Mouse (Mus musculus) megakaryocyte, embryonic 14.5 days (primary cell): Measurements from ENCODE around the gene Vps29. TPM values are rescaled to one million over a fixed set of nuclear protein-coding genes. Genes with fewer than 3 reads are reported as not detected.

Experiments used
- H3K27me3 ChIP-seq: replicated peaks from 2 replicates; pipeline ENCODE3; 2012; ENCODE audit warnings: inconsistent platforms
- H3K36me3 ChIP-seq: replicated peaks from 2 replicates; pipeline ENCODE3; 2012; ENCODE audit warnings: low read length, inconsistent platforms, mixed read lengths
- H3K4me1 ChIP-seq: 2 replicates; pipeline ENCODE4 v1.6.1; 2012; ENCODE audit warnings: inconsistent platforms
- H3K4me3 ChIP-seq: replicated peaks from 2 replicates; pipeline ENCODE3; 2012; ENCODE audit warnings: moderate library complexity, mild to moderate bottlenecking, inconsistent platforms
- H3K9me3 ChIP-seq: 2 replicates; pipeline ENCODE4 v1.6.1; 2012; ENCODE audit warnings: inconsistent platforms
- FLI1 ChIP-seq: IDR thresholded peaks from 2 replicates; pipeline ENCODE4 v1.6.1; 2012; ENCODE audit warnings: low read length, inconsistent platforms, mixed read lengths
- GATA1 ChIP-seq: IDR thresholded peaks from 3 replicates; pipeline ENCODE4 v1.6.1; 2012; ENCODE audit warnings: mixed read lengths, low read length, inconsistent platforms, borderline replicate concordance
- polyA plus RNA-seq: library from polyadenylated mRNA; stranded (reverse); fragments of >175 nt; gene quantifications from 2 replicates; pipeline ENCODE4 v1.2.3, GENCODE M21; 2012; ENCODE audit warnings: low replicate concordance; ENCODE audit not compliant: insufficient read depth

The Vps29 gene
- polyA plus RNA-seq, 1 experiment, result 20.9 TPM

- peak overlapping the region; percentile 85 for H3K4me3 ChIP-seq
- no peaks in the 10 kb centered on the region for H3K27me3 ChIP-seq
- peaks cover 90% of the 10 kb centered on the region for H3K4me1 ChIP-seq
- H3K9me3 ChIP-seq, result no peaks in the 10 kb centered on the region
- TF ChIP-seq FLI1 (no peak), GATA1 (no peak)
- H3K36me3 ChIP-seq, result peaks cover 70% of the 10 kb centered on the region
These were observed 42.6 kb downstream of the Vps29 start for GRCm38 (mm10) chr5:122396791-122397190.

DNA sequence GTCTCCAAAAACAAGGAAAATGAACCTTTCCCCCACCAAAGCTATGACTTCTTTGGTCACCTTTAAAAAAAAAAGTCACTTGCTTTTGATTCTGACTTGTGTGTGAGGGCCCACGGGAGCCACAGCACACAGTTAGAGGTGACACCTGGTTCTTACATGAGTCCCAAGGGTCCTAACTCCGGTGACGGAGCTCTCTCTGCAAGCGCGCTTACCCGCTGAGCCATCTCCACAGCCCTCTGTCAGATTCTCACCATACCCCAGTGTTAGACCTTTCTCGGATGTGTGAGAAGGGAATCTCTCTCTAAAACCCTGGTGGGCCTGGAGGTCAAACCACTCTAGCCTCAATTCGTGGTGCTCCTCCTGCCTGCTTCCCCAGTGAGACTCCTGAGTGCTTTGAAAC lies 43.3 kb downstream of the Vps29 start:
- Histone ChIP-seq H3K27me3 (no peaks in the 10 kb centered on the region), H3K9me3 (no peaks in the 10 kb centered on the region), H3K36me3 (peaks cover 77% of the 10 kb centered on the region), H3K4me1 (peaks cover 90% of the 10 kb centered on the region), H3K4me3 (no peak overlapping the region)
- no peak for TF ChIP-seq GATA1
- TF ChIP-seq FLI1, result no peak

DNA sequence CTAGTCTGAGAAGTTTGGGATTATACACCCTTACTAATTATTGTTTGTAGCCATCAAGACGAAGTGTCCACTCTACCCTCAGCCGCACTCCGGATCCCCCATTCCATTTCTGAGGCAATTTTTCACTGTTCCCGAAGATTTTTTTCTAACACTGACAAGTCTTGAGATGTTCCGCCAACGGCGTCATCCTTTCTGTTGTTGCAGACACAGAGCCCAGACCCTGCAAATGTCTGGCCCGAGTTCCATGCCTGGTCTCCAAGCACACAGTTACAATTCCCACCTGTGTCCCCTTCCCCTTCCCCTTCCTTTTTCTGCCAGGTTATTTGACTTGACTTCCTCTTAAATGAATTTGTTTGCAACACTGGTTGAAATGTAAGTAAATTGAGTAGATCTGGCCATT lies 45.7 kb downstream of the Vps29 start:
- no peak for TF ChIP-seq GATA1
- TF ChIP-seq FLI1, result no peak
- peaks cover 89% of the 10 kb centered on the region for H3K36me3 ChIP-seq
- H3K27me3 ChIP-seq, result no peaks in the 10 kb centered on the region
- no peaks in the 10 kb centered on the region for H3K9me3 ChIP-seq
- peaks cover 70% of the 10 kb centered on the region for H3K4me1 ChIP-seq
- H3K4me3 ChIP-seq, result no peak overlapping the region

DNA sequence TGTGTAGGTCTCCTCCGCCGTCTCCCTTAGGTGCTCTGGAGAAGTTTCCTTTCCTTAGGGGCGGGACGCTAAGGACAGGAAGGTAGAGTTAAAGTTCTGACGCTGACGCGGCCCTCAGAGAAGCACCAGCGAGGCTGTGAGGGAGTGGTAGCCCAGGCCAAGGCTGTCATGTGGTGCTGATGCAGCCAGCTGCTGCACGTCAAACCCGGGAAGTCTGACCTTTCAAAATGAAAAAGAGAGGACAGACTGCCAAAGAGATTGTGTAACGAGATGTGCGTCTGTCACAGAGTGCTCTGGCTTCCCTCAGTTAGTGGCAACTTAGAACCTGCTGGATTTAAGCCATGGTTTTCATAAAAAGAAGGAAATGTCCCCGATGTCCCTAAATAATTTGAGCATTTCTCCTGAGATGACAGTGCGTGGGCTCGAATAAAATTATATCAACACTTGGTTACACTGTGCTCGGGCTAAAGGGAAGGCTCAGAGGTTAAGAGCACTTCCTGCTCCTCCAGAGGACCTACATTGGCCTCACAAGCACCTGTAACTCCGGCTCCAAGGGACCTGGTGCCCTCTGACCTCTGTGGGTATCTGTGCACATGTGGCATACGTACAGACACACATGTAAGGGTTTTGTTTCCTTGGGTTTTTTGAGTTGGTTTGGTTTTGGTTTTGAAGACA lies 46.6 kb downstream of the Vps29 start:
- no peak for TF ChIP-seq GATA1
- TF ChIP-seq FLI1, result no peak
- Histone ChIP-seq H3K36me3 (peaks cover 93% of the 10 kb centered on the region), H3K9me3 (no peaks in the 10 kb centered on the region), H3K4me3 (no peak overlapping the region), H3K4me1 (peaks cover 61% of the 10 kb centered on the region), H3K27me3 (no peaks in the 10 kb centered on the region)

GRCm38 (mm10) chr5:122401303-122401640 lies 47.1 kb downstream of the Vps29 start:
- H3K36me3 ChIP-seq, result peaks cover 98% of the 10 kb centered on the region
- no peak for TF ChIP-seq FLI1
- no peak for TF ChIP-seq GATA1
- no peaks in the 10 kb centered on the region for H3K27me3 ChIP-seq
- H3K9me3 ChIP-seq, result no peaks in the 10 kb centered on the region
- H3K4me1 ChIP-seq, result peaks cover 57% of the 10 kb centered on the region
- H3K4me3 ChIP-seq, result no peak overlapping the region

- peaks cover 100% of the 10 kb centered on the region for H3K36me3 ChIP-seq
- TF ChIP-seq GATA1, result no peak
- TF ChIP-seq FLI1, result no peak
These were observed 48.0 kb downstream of the Vps29 start for GRCm38 (mm10) chr5:122402160-122402559.

GRCm38 (mm10) chr5:122402772-122403171 lies 48.6 kb downstream of the Vps29 start:
- Histone ChIP-seq H3K27me3 (no peaks in the 10 kb centered on the region), H3K4me1 (peaks cover 42% of the 10 kb centered on the region), H3K4me3 (no peak overlapping the region), H3K36me3 (peaks cover 100% of the 10 kb centered on the region), H3K9me3 (no peaks in the 10 kb centered on the region)
- TF ChIP-seq GATA1 (no peak), FLI1 (no peak)

More at GRCm38 (mm10) chr5:122402160-122402559, 48.0 kb downstream of the Vps29 start:
- Histone ChIP-seq H3K4me1 (peaks cover 48% of the 10 kb centered on the region), H3K9me3 (no peaks in the 10 kb centered on the region), H3K27me3 (no peaks in the 10 kb centered on the region), H3K4me3 (no peak overlapping the region)

DNA sequence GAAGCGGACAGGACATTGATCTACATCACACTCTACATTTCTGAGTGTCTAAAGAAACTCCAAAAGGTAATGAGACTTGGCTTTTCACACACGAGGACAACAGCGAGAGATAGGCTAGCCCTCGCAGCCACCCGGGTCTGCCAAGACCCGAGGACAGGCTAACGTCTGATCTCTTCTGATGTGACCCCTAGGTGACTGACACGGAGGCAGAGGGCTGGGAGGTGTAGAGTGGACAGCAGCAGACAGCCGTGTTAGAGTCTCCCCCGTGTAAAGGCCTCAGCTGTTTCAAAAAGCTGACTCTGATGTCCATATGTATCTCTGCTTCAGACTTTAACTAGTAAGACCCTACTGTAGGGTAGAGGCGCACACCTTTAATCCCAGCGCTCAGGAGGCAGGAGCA lies 49.2 kb downstream of the Vps29 start:
- H3K4me1 ChIP-seq, result peaks cover 36% of the 10 kb centered on the region
- no peaks in the 10 kb centered on the region for H3K27me3 ChIP-seq
- TF ChIP-seq GATA1 (no peak), FLI1 (no peak)
- H3K4me3 ChIP-seq, result no peak overlapping the region
- no peaks in the 10 kb centered on the region for H3K9me3 ChIP-seq
- H3K36me3 ChIP-seq, result peaks cover 99% of the 10 kb centered on the region

- peaks cover 97% of the 10 kb centered on the region for H3K36me3 ChIP-seq
- TF ChIP-seq FLI1 (no peak), GATA1 (no peak)
- H3K9me3 ChIP-seq, result 0 out of 2 replicates have a peak, but pooled peaks cover 2% of the 10 kb centered on the region
- peaks cover 15% of the 10 kb centered on the region for H3K4me1 ChIP-seq
- no peaks in the 10 kb centered on the region for H3K27me3 ChIP-seq
- peak overlapping the region; percentile 18 for H3K4me3 ChIP-seq
These were observed 51.4 kb downstream of the Vps29 start for GRCm38 (mm10) chr5:122405537-122405936.

DNA sequence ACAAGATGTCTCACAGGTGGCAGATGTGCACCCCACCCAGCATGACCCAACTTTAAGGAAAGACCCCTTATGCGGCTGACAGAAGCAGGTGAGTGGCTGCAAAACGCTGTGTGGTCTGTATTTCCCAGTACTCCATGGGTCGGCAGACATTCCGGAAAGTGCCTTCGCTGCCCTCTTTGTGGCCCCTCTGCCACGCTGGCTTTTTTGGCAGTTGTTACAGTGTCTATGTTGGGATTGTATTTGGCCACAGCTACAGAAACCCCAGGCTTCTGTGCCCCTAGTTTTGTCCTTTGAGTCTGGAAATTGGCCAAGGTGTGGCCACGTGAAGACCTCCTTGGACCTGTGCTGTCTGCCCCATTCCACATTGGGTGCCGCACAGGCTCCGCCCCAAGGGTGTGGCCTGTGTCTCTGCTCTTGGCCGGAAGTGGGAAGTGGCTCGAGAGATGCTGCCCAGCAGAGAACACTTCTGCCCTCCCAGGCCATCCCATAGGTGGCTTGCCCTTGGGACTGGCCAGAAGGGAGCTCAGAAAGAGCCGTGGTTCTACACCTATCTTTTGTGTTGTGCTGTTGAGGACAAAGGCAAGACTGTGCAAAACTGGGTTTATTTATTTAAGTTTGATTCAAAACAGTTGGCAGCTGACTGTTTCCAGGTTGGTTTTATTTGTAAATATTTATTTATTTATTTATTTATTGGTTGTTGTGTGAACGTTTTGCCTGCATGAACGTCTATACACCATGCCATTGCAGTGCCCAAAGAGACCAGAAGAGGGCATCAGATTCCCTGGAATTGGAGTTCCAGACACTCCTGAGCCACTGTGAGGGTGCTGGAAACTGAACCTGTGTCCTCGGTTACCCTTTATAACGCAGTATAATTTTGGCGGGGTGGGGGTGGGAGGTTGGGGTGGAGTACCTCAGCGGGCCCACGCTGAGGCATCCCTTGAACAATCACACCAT lies 55.8 kb downstream of the Vps29 start:
- H3K4me3 ChIP-seq, result no peak overlapping the region
- peaks cover 55% of the 10 kb centered on the region for H3K36me3 ChIP-seq
- TF ChIP-seq GATA1, result no peak
- no peak for TF ChIP-seq FLI1
- H3K9me3 ChIP-seq, result peaks cover 5% of the 10 kb centered on the region; the same call in 1 of the 2 replicates
- H3K4me1 ChIP-seq, result peaks cover 2% of the 10 kb centered on the region; the same call in 1 of the 2 replicates
- H3K27me3 ChIP-seq, result no peaks in the 10 kb centered on the region
